Mouse (Mus musculus): Measurements from ENCODE around the gene Ephb2. TPM values are rescaled to one million over a fixed set of nuclear protein-coding genes. Genes with fewer than 3 reads are reported as not detected.

Ephb2 gene
- polyA plus RNA-seq, 1 experiment, result 0.20 TPM

DNA sequence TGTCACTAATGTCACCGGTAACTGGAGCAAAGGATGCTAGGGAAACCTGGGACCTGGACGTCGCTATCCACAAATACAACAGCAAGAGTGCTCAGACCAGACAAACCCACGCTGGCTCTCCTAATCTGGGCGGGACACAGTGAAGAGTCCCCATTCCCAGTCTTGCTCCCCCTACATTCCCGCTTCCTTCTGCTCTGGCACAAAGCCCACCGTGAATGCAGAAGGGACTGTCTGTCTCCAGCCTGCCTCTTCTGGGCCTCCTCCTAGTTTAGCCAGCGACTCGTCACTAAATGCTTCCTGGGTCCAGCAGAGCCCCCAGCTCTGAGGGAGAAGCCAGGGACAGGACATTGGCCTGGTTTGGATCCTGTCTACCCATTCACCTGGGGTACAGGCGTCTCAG, 29.5 kb downstream of the Ephb2 start:
- H3K27me3 ChIP-seq (replicated peaks), result peaks cover 34% of the 10 kb centered on the region
- TF ChIP-seq GATA1 (IDR thresholded peaks at IDR 0.05; ENCODE audit: borderline replicate concordance, low read length) (no peak), FLI1 (IDR thresholded peaks at IDR 0.05; ENCODE audit: low read length) (no peak)
- H3K36me3 ChIP-seq (replicated peaks; ENCODE audit: low read length), result no peaks in the 10 kb centered on the region
- H3K4me1 ChIP-seq, result peaks cover 62% of the 10 kb centered on the region
- H3K4me3 ChIP-seq (replicated peaks), result no peak overlapping the region
- no peaks in the 10 kb centered on the region for H3K9me3 ChIP-seq

- H3K4me3 ChIP-seq (replicated peaks), result no peak overlapping the region
- no peak for TF ChIP-seq GATA1 (IDR thresholded peaks at IDR 0.05; ENCODE audit: borderline replicate concordance, low read length)
- TF ChIP-seq FLI1 (IDR thresholded peaks at IDR 0.05; ENCODE audit: low read length), result no peak
- H3K4me1 ChIP-seq, result peaks cover 72% of the 10 kb centered on the region
- H3K27me3 ChIP-seq (replicated peaks), result peaks cover 52% of the 10 kb centered on the region
- H3K36me3 ChIP-seq (replicated peaks; ENCODE audit: low read length), result no peaks in the 10 kb centered on the region
- no peaks in the 10 kb centered on the region for H3K9me3 ChIP-seq
Observed at GRCm38 (mm10) chr4:136804343-136804742, 31.4 kb downstream of the Ephb2 start.

DNA sequence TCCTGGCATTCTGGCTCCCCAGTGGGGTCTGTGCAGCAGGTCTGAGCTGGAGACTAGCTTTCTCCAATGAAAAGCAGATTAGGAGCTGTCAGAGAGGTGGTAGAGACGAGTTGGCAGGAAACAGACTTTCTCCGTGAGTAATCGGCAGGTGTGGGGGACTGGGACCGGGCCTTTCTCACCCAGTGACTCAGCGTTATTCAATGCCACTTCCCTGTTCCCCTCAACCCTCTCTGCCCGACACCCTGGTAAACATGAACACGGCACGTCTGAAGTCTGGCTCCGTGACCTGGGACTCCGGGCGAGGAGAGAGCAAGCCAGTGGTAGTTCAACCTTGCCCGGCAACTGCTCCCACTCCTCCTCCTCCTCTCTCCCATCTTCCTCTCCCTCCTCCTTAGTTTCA, 33.3 kb downstream of the Ephb2 start:
- peak overlapping the region; percentile 87 for H3K4me3 ChIP-seq (replicated peaks)
- H3K4me1 ChIP-seq, result peaks cover 68% of the 10 kb centered on the region
- no peaks in the 10 kb centered on the region for H3K9me3 ChIP-seq
- TF ChIP-seq GATA1 (IDR thresholded peaks at IDR 0.05; ENCODE audit: borderline replicate concordance, low read length) (no peak), FLI1 (IDR thresholded peaks at IDR 0.05; ENCODE audit: low read length) (no peak)
- H3K27me3 ChIP-seq (replicated peaks), result peaks cover 61% of the 10 kb centered on the region
- H3K36me3 ChIP-seq (replicated peaks; ENCODE audit: low read length), result no peaks in the 10 kb centered on the region

DNA sequence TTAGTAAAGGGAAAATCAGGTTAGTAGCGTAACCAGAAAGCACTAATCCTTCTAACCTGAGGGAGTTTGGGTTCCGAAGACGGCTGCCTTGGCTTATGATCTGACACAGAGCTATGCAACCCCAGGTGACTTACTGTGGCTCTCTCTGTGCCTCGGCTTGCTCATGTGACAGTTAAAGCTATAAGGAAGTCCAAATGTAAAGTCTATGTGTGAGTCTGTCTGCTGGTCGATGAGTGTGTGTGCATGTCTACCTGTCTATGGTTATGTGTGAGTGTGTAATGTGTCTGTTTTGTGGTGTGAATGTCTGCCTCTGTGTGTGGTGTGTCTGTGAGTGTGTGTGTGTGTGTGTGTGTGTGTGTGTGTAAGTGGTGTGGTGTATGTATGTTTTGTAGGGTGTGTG, 33.8 kb downstream of the Ephb2 start:
- TF ChIP-seq GATA1 (IDR thresholded peaks at IDR 0.05; ENCODE audit: borderline replicate concordance, low read length) (no peak), FLI1 (IDR thresholded peaks at IDR 0.05; ENCODE audit: low read length) (no peak)
- Histone ChIP-seq H3K36me3 (replicated peaks; ENCODE audit: low read length) (no peaks in the 10 kb centered on the region), H3K4me3 (replicated peaks) (no peak overlapping the region), H3K4me1 (peaks cover 65% of the 10 kb centered on the region), H3K27me3 (replicated peaks) (peaks cover 64% of the 10 kb centered on the region), H3K9me3 (no peaks in the 10 kb centered on the region)

DNA sequence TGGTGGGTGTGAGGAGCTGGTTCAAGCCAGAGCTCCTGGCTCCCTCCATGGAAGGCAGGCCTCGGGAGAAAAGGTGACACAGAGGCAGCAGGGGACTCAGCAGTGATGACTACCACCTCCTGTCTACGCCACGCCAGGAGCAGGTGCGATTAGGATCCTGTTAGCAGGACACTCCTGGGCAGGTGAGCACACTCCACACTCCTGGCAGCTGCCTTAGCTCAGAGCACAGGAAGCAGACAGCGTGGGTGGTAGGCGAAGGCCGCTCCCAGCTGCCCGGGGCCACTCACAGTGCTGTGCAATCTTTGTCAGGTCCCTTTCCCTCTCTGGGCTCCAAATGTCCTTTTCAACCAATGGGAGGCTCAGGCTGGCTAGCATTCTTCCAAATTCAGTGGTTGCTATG, 34.3 kb downstream of the Ephb2 start:
- Histone ChIP-seq H3K4me1 (peaks cover 60% of the 10 kb centered on the region), H3K27me3 (replicated peaks) (peaks cover 68% of the 10 kb centered on the region), H3K9me3 (no peaks in the 10 kb centered on the region), H3K4me3 (replicated peaks) (peak overlapping the region; percentile 31), H3K36me3 (replicated peaks; ENCODE audit: low read length) (no peaks in the 10 kb centered on the region)
- TF ChIP-seq FLI1 (IDR thresholded peaks at IDR 0.05; ENCODE audit: low read length) (no peak), GATA1 (IDR thresholded peaks at IDR 0.05; ENCODE audit: borderline replicate concordance, low read length) (no peak)

DNA sequence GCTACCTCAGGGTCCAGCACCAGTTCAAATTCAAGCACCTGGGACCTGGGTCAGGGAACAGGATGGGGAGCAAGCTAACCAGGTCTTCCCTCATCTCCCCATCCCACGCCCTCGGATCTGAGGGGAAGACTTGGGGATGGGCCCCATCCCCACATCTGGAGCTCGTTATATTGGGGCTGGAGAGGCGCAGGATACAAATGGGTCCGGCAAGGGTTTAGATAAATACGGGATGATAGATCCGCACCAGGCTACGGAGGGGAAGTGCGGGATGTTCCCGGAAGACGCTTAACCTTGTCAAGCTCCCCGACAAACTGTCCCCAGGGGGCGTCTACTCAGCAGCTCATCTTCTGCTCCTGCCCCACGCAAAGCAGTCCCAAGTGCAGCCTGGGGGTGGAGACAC, 35.4 kb downstream of the Ephb2 start:
- no peak overlapping the region for H3K4me3 ChIP-seq (replicated peaks)
- H3K36me3 ChIP-seq (replicated peaks; ENCODE audit: low read length), result no peaks in the 10 kb centered on the region
- TF ChIP-seq FLI1 (IDR thresholded peaks at IDR 0.05; ENCODE audit: low read length), result no peak
- no peak for TF ChIP-seq GATA1 (IDR thresholded peaks at IDR 0.05; ENCODE audit: borderline replicate concordance, low read length)
- peaks cover 56% of the 10 kb centered on the region for H3K4me1 ChIP-seq
- H3K27me3 ChIP-seq (replicated peaks), result peaks cover 70% of the 10 kb centered on the region
- H3K9me3 ChIP-seq, result no peaks in the 10 kb centered on the region

GRCm38 (mm10) chr4:136797677-136798569, 37.9 kb downstream of the Ephb2 start:
- peaks cover 50% of the 10 kb centered on the region for H3K4me1 ChIP-seq
- TF ChIP-seq FLI1 (IDR thresholded peaks at IDR 0.05; ENCODE audit: low read length) (no peak), GATA1 (IDR thresholded peaks at IDR 0.05; ENCODE audit: borderline replicate concordance, low read length) (no peak)
- H3K27me3 ChIP-seq (replicated peaks), result peaks cover 76% of the 10 kb centered on the region
- H3K4me3 ChIP-seq (replicated peaks), result no peak overlapping the region
- no peaks in the 10 kb centered on the region for H3K36me3 ChIP-seq (replicated peaks; ENCODE audit: low read length)
- no peaks in the 10 kb centered on the region for H3K9me3 ChIP-seq

DNA sequence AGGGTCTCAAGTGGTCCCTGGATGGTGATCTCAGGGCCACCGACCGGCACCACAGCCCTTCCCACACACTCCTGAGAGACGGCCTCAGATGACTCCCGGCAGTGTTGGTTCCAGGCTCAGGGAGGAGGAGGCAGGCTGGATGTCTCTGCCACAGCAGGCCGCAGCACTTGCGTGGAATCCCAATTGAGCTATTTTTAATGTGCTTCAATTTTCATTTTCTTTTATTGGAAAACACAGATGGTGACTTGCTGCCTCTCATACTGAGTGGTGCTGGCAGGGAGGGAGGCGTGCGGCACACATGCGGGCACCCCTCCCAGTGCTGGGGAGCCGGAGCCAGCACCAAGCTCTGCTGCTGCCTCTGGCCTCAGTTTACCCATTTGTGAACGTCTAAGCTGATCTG, 42.5 kb downstream of the Ephb2 start:
- H3K9me3 ChIP-seq, result no peaks in the 10 kb centered on the region
- H3K4me1 ChIP-seq, result peaks cover 24% of the 10 kb centered on the region
- no peak for TF ChIP-seq FLI1 (IDR thresholded peaks at IDR 0.05; ENCODE audit: low read length)
- TF ChIP-seq GATA1 (IDR thresholded peaks at IDR 0.05; ENCODE audit: borderline replicate concordance, low read length), result no peak
- peaks cover 88% of the 10 kb centered on the region for H3K27me3 ChIP-seq (replicated peaks)
- no peaks in the 10 kb centered on the region for H3K36me3 ChIP-seq (replicated peaks; ENCODE audit: low read length)
- H3K4me3 ChIP-seq (replicated peaks), result no peak overlapping the region

DNA sequence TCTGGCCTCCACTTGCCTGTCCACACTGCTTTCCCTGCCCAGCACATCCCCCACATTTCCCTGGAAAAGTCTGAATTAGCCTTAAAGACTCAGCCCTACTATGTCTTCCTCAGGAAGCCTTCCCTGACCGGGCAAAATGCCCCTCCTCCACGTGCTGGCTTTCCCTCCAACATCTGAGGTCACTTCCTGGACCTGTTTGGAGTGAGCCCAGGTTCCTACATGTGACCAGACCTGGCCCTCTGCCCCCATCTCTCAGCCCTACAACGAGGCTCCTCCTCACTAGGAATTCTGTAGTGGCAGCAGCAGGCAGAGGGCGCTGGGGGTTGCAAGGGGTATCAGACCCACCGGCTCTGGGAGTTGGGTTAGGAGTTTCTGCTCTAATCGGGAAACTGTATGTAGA, 46.0 kb downstream of the Ephb2 start:
- no peaks in the 10 kb centered on the region for H3K9me3 ChIP-seq
- H3K27me3 ChIP-seq (replicated peaks), result peaks cover 84% of the 10 kb centered on the region
- peaks cover 13% of the 10 kb centered on the region for H3K4me1 ChIP-seq
- H3K4me3 ChIP-seq (replicated peaks), result no peak overlapping the region
- no peaks in the 10 kb centered on the region for H3K36me3 ChIP-seq (replicated peaks; ENCODE audit: low read length)
- TF ChIP-seq FLI1 (IDR thresholded peaks at IDR 0.05; ENCODE audit: low read length) (no peak), GATA1 (IDR thresholded peaks at IDR 0.05; ENCODE audit: borderline replicate concordance, low read length) (no peak)

GRCm38 (mm10) chr4:136787357-136787756, 48.4 kb downstream of the Ephb2 start:
- Histone ChIP-seq H3K27me3 (replicated peaks) (peaks cover 85% of the 10 kb centered on the region), H3K36me3 (replicated peaks; ENCODE audit: low read length) (no peaks in the 10 kb centered on the region), H3K4me1 (peaks cover 13% of the 10 kb centered on the region), H3K9me3 (no peaks in the 10 kb centered on the region), H3K4me3 (replicated peaks) (no peak overlapping the region)
- TF ChIP-seq FLI1 (IDR thresholded peaks at IDR 0.05; ENCODE audit: low read length), result no peak
- no peak for TF ChIP-seq GATA1 (IDR thresholded peaks at IDR 0.05; ENCODE audit: borderline replicate concordance, low read length)
